Mouse (Mus musculus): ENCODE results near the gene Hsf5. TPM values are rescaled to one million over a fixed set of nuclear protein-coding genes. Genes with fewer than 3 reads are reported as not detected.

The Hsf5 gene
- polyA plus RNA-seq, 1 experiment, result 0.12 TPM

GRCm38 (mm10) chr11:87682096-87682495, 65.1 kb downstream of the Hsf5 start:
- Histone ChIP-seq H3K4me1 (ENCODE audit: control insufficient read depth, insufficient read depth, low read length) (no peaks in the 10 kb centered on the region), H3K27ac (ENCODE audit: insufficient read depth, low read length) (no peak overlapping the region), H3K4me3 (ENCODE audit: insufficient read depth, low read length) (no peak overlapping the region)
- TF ChIP-seq CTCF (IDR thresholded peaks at IDR 0.05; ENCODE audit: borderline replicate concordance, insufficient read depth, low read length) (no peak), POLR2A (IDR thresholded peaks at IDR 0.05; ENCODE audit: low read depth, low read length) (no peak)

- Histone ChIP-seq H3K4me3 (ENCODE audit: insufficient read depth, low read length) (no peak overlapping the region), H3K27ac (ENCODE audit: insufficient read depth, low read length) (no peak overlapping the region), H3K4me1 (ENCODE audit: control insufficient read depth, insufficient read depth, low read length) (no peaks in the 10 kb centered on the region; the same call in 1 of the 2 replicates)
- TF ChIP-seq CTCF (IDR thresholded peaks at IDR 0.05; ENCODE audit: borderline replicate concordance, insufficient read depth, low read length) (no peak), POLR2A (IDR thresholded peaks at IDR 0.05; ENCODE audit: low read depth, low read length) (no peak)
These were observed 66.0 kb downstream of the Hsf5 start for GRCm38 (mm10) chr11:87682838-87683571.

- TF ChIP-seq CTCF (IDR thresholded peaks at IDR 0.05; ENCODE audit: borderline replicate concordance, insufficient read depth, low read length) (no peak), POLR2A (IDR thresholded peaks at IDR 0.05; ENCODE audit: low read depth, low read length) (no peak)
- H3K4me1 ChIP-seq (ENCODE audit: control insufficient read depth, insufficient read depth, low read length), result peaks cover 8% of the 10 kb centered on the region
- no peak overlapping the region for H3K27ac ChIP-seq (ENCODE audit: insufficient read depth, low read length)
- H3K4me3 ChIP-seq (ENCODE audit: insufficient read depth, low read length), result no peak overlapping the region
These were observed 69.4 kb downstream of the Hsf5 start for GRCm38 (mm10) chr11:87686407-87686806.

- TF ChIP-seq POLR2A (IDR thresholded peaks at IDR 0.05; ENCODE audit: low read depth, low read length) (no peak), CTCF (IDR thresholded peaks at IDR 0.05; ENCODE audit: borderline replicate concordance, insufficient read depth, low read length) (no peak)
- Histone ChIP-seq H3K4me1 (ENCODE audit: control insufficient read depth, insufficient read depth, low read length) (peaks cover 8% of the 10 kb centered on the region), H3K4me3 (ENCODE audit: insufficient read depth, low read length) (no peak overlapping the region), H3K27ac (ENCODE audit: insufficient read depth, low read length) (no peak overlapping the region)
These were observed 70.6 kb downstream of the Hsf5 start for GRCm38 (mm10) chr11:87687246-87688225.

GRCm38 (mm10) chr11:87688478-87689203, 71.7 kb downstream of the Hsf5 start:
- no peak overlapping the region for H3K27ac ChIP-seq (ENCODE audit: insufficient read depth, low read length)
- H3K4me1 ChIP-seq (ENCODE audit: control insufficient read depth, insufficient read depth, low read length), result peaks cover 8% of the 10 kb centered on the region
- TF ChIP-seq CTCF (IDR thresholded peaks at IDR 0.05; ENCODE audit: borderline replicate concordance, insufficient read depth, low read length) (no peak), POLR2A (IDR thresholded peaks at IDR 0.05; ENCODE audit: low read depth, low read length) (no peak)
- no peak overlapping the region for H3K4me3 ChIP-seq (ENCODE audit: insufficient read depth, low read length)

- Histone ChIP-seq H3K4me1 (ENCODE audit: control insufficient read depth, insufficient read depth, low read length) (peaks cover 8% of the 10 kb centered on the region), H3K27ac (ENCODE audit: insufficient read depth, low read length) (no peak overlapping the region)
- no peak for TF ChIP-seq CTCF (IDR thresholded peaks at IDR 0.05; ENCODE audit: borderline replicate concordance, insufficient read depth, low read length)
These were observed 72.4 kb downstream of the Hsf5 start for GRCm38 (mm10) chr11:87689402-87689808.

GRCm38 (mm10) chr11:87690054-87690740, 73.2 kb downstream of the Hsf5 start:
- Histone ChIP-seq H3K4me3 (ENCODE audit: insufficient read depth, low read length) (no peak overlapping the region), H3K4me1 (ENCODE audit: control insufficient read depth, insufficient read depth, low read length) (peaks cover 8% of the 10 kb centered on the region), H3K27ac (ENCODE audit: insufficient read depth, low read length) (no peak overlapping the region)
- TF ChIP-seq POLR2A (IDR thresholded peaks at IDR 0.05; ENCODE audit: low read depth, low read length), result no peak
- TF ChIP-seq CTCF (IDR thresholded peaks at IDR 0.05; ENCODE audit: borderline replicate concordance, insufficient read depth, low read length), result no peak

More at GRCm38 (mm10) chr11:87689402-87689808, 72.4 kb downstream of the Hsf5 start:
- H3K4me3 ChIP-seq (ENCODE audit: insufficient read depth, low read length), result no peak overlapping the region

GRCm38 (mm10) chr11:87697131-87697682, 80.2 kb downstream of the Hsf5 start:
- TF ChIP-seq CTCF (IDR thresholded peaks at IDR 0.05; ENCODE audit: borderline replicate concordance, insufficient read depth, low read length) (no peak), POLR2A (IDR thresholded peaks at IDR 0.05; ENCODE audit: low read depth, low read length) (no peak)
- Histone ChIP-seq H3K4me1 (ENCODE audit: control insufficient read depth, insufficient read depth, low read length) (no peaks in the 10 kb centered on the region), H3K4me3 (ENCODE audit: insufficient read depth, low read length) (no peak overlapping the region), H3K27ac (ENCODE audit: insufficient read depth, low read length) (no peak overlapping the region)

- no peak for TF ChIP-seq CTCF (IDR thresholded peaks at IDR 0.05; ENCODE audit: borderline replicate concordance, insufficient read depth, low read length)
These were observed 81.2 kb downstream of the Hsf5 start for GRCm38 (mm10) chr11:87698126-87698525.

More at GRCm38 (mm10) chr11:87698126-87698525, 81.2 kb downstream of the Hsf5 start:
- H3K4me3 ChIP-seq (ENCODE audit: insufficient read depth, low read length), result no peak overlapping the region
- no peak overlapping the region for H3K27ac ChIP-seq (ENCODE audit: insufficient read depth, low read length)
- H3K4me1 ChIP-seq (ENCODE audit: control insufficient read depth, insufficient read depth, low read length), result no peaks in the 10 kb centered on the region

Measured in embryonic fibroblast, embryonic 13.5 days (primary cell).